Mouse (Mus musculus): ENCODE measurements at regions not wholly inside any gene's neighbourhood (a gene's known extent, or its start where the extent isn't known, plus 50 kb on each side); places are given as distances from the start of the nearest gene placed in this dataset.

DNA sequence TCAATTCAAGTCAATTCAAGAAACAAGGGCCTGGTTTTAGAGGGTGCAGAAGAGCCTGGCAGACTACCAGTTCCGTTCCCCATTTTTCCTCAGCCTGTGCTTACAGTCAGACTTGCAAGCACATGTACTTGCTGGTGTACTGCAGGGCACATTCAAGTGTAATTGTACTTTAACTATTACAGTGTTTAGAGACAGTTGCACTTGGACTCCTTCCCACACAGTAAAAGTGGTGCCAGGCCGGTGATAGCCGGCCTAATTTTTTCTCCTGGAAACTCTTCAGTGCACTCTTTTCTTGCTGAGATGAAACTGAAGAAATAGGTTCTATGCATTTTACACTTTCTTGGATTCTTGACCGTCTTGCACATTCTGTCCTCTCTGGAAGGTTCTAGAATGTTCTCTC, 233.9 kb upstream of the Adgrl2 start:
- TF ChIP-seq CTCF (conservative IDR thresholded peaks at IDR 0.05; ENCODE audit: low read length) (no peak), POU5F1 (IDR thresholded peaks at IDR 0.05; ENCODE audit: borderline replicate concordance, low read length) (no peak), NANOG (IDR thresholded peaks at IDR 0.05; ENCODE audit: borderline replicate concordance, low read length) (no peak)
